Comparison of ENCODE assay signal across 9 mouse cellular contexts in the genomic region with DNA sequence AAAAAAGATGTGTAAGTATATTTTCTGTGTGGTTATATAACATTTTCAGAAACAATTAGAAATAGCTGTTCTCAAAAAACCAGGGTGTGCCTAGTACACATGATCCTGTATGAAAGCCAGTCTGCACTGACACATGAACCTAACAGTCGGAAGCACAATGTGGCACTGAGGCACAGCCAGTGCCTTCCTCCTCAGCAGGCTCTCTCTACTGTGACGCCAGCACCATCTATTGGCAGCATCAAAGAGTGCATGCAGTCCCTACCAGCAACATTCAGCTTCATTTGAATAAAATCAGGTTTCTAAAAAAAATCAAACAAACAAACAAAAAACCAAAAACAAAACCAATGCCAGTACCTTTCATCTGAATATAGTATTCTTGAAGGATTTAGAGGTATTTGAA. TPM values are rescaled to one million over a fixed set of nuclear protein-coding genes. Genes with fewer than 3 reads are reported as not detected.
DNase-seq lines count a peak whose midpoint lies in the region; ATAC-seq and TF ChIP-seq lines count a peak whose summit lies in the region.
"Had no signal": no experiment of that assay in that cellular context is flagged by ENCODE, and none has a peak within 500 bp of the region (broad histone marks: within the 10 kb centered on the region; RNA-seq: fewer than 3 reads in every experiment).

No protein-coding gene starts in this region.

- H3K36me3 ChIP-seq in kidney, embryonic 16.5 days (ENCODE audit: insufficient read depth, low read length), result peaks cover 13% of the 10 kb centered on the region
- peaks cover 9% of the 10 kb centered on the region for H3K36me3 ChIP-seq in midbrain, embryonic 10.5 days

- no peak for TF ChIP-seq POLR2A in bone marrow macrophage, adult 2 months (IDR thresholded peaks at IDR 0.05; ENCODE audit: borderline replicate concordance, low read depth, low read length)

- DNase-seq in kidney, adult 8-10 months, result peak; percentile 24 to 45
- DNase-seq in heart, postnatal 4 days, result peak; percentile 72
- peak; percentile 59 for DNase-seq in left cerebral cortex, adult 11 months (ENCODE audit: low spot score)
- DNase-seq in midbrain, embryonic 10.5 days (ENCODE audit: low spot score), result peak; percentile 70
- DNase-seq in spleen, postnatal 36 days (ENCODE audit: low spot score in 2 of 2), result peak; percentile 11 to 23

- H3K4me3 ChIP-seq in kidney, embryonic 16.5 days (ENCODE audit: low read length), result no peak overlapping the region
- H3K4me3 ChIP-seq in bone marrow macrophage, adult 2 months (ENCODE audit: insufficient read depth, low read length), result no peak overlapping the region
- no peak overlapping the region for H3K4me3 ChIP-seq in midbrain, embryonic 10.5 days
- H3K4me3 ChIP-seq: embryonic facial prominence, embryonic 13.5 days had no signal

- H3K27me3 ChIP-seq in kidney, embryonic 16.5 days (ENCODE audit: insufficient read depth, low read length), result no peaks in the 10 kb centered on the region
- H3K27me3 ChIP-seq in midbrain, embryonic 10.5 days (ENCODE audit: low read depth, poor library complexity, severe bottlenecking), result no peaks in the 10 kb centered on the region
- H3K27me3 ChIP-seq: embryonic facial prominence, embryonic 13.5 days had no signal

- ATAC-seq in kidney, embryonic 16.5 days (ENCODE audit: low FRiP score, low TSS enrichment), result no peak
- 0 out of 2 replicates have a peak, but pooled peaks have one; percentile 57 for ATAC-seq in erythroid progenitor cell, adult 5-6 weeks (replicated peaks; ENCODE audit: low FRiP score, poor library complexity, severe bottlenecking)

- 3% methylated on average over 2 of the region's 2 CpGs for WGBS in kidney, embryonic 16.5 days
- WGBS in midbrain, embryonic 10.5 days, result 13% methylated on average over 2 of the region's 2 CpGs

- no peak overlapping the region for H3K9ac ChIP-seq in kidney, embryonic 16.5 days (replicated peaks; ENCODE audit: low read length)
- H3K9ac ChIP-seq: embryonic facial prominence, embryonic 13.5 days had no signal

- no peak overlapping the region for H3K27ac ChIP-seq in kidney, embryonic 16.5 days (ENCODE audit: low read length)
- H3K27ac ChIP-seq in bone marrow macrophage, adult 2 months (ENCODE audit: insufficient read depth, low read depth, low read length), result no peak overlapping the region
- H3K27ac ChIP-seq in midbrain, embryonic 10.5 days (replicated peaks), result no peak overlapping the region
- H3K27ac ChIP-seq: embryonic facial prominence, embryonic 13.5 days had no signal

- H3K4me2 ChIP-seq in kidney, embryonic 16.5 days (replicated peaks; ENCODE audit: low read depth, low read length), result no peak overlapping the region
- H3K4me2 ChIP-seq: embryonic facial prominence, embryonic 13.5 days had no signal

- no peaks in the 10 kb centered on the region for H3K9me3 ChIP-seq in kidney, embryonic 16.5 days (ENCODE audit: low read length)
- no peaks in the 10 kb centered on the region for H3K9me3 ChIP-seq in midbrain, embryonic 10.5 days (replicated peaks)
- H3K9me3 ChIP-seq: embryonic facial prominence, embryonic 13.5 days had no signal

- TF ChIP-seq CTCF in bone marrow macrophage, adult 2 months (IDR thresholded peaks at IDR 0.05; ENCODE audit: low read depth, low read length), result peak; percentile 65

- H3K4me1 ChIP-seq in kidney, embryonic 16.5 days (ENCODE audit: insufficient read depth, low read length), result peaks cover 13% of the 10 kb centered on the region; the same call in 1 of the 2 replicates
- no peaks in the 10 kb centered on the region for H3K4me1 ChIP-seq in bone marrow macrophage, adult 2 months (ENCODE audit: control insufficient read depth, insufficient read depth, low read length)
- H3K4me1 ChIP-seq in midbrain, embryonic 10.5 days, result peaks cover 23% of the 10 kb centered on the region
- H3K4me1 ChIP-seq: embryonic facial prominence, embryonic 13.5 days had no signal

RNA-seq across cellular contexts. Expression of gene Setd3, which starts 57.8 kb away (rescaled TPM):
- polyA plus RNA-seq in kidney, embryonic 16.5 days (2015; fragmentation: Nextera tagmentation; extraction: Ambion mirVana), result 89.1 and 92.4 TPM in 2 replicates
- polyA plus RNA-seq in bone marrow macrophage, adult 2 months (2012; ENCODE audit: insufficient read depth, insufficient read length, missing spikeins), result 75.8 and 82.8 TPM in 2 replicates
- total RNA-seq in erythroid progenitor cell, adult 5-6 weeks (2015; ENCODE audit: low replicate concordance), result 121 and 122 TPM in 2 replicates
- total RNA-seq in erythroid progenitor cell, adult 5-6 weeks (2017; ENCODE audit: low replicate concordance), result 162 and 177 TPM in 2 replicates
- 10 to 100 TPM; 74.9 to 75.7 TPM for total RNA-seq in heart, postnatal 4 days (2021)
- 77.8 and 77.9 TPM in 2 replicates for polyA plus RNA-seq in midbrain, embryonic 10.5 days (2016; fragmentation: Nextera tagmentation; extraction: Ambion mirVana)

RNA-seq across cellular contexts. Expression of gene Ccnk, which starts 58.1 kb away (rescaled TPM):
- polyA plus RNA-seq in kidney, embryonic 16.5 days (2015; fragmentation: Nextera tagmentation; extraction: Ambion mirVana), result 2.4 and 3.1 TPM in 2 replicates
- 31.8 and 34.8 TPM in 2 replicates for polyA plus RNA-seq in bone marrow macrophage, adult 2 months (2012; ENCODE audit: insufficient read depth, insufficient read length, missing spikeins)
- 38.1 and 80.0 TPM in 2 replicates for total RNA-seq in erythroid progenitor cell, adult 5-6 weeks (2015; ENCODE audit: low replicate concordance)
- total RNA-seq in erythroid progenitor cell, adult 5-6 weeks (2017; ENCODE audit: low replicate concordance), result 19.3 and 24.7 TPM in 2 replicates
- 10 to 100 TPM; 30.5 to 32.8 TPM for total RNA-seq in heart, postnatal 4 days (2021)
- 3.3 and 3.5 TPM in 2 replicates for polyA plus RNA-seq in midbrain, embryonic 10.5 days (2016; fragmentation: Nextera tagmentation; extraction: Ambion mirVana)

Comparison
In these comparisons a context has a peak if more than half of its experiments do, and no peak if none do; other contexts are left out.
1. DNase-seq: peak in every context shown above with its lines; median percentile 72 in heart, postnatal 4 days; 70 in midbrain, embryonic 10.5 days; 59 in left cerebral cortex, adult 11 months; 34 in kidney, adult 8-10 months; 17 in spleen, postnatal 36 days.